Mouse (Mus musculus) skeletal muscle tissue, adult 2 months (tissue): ENCODE results near the gene Ankrd28.
"Not testable (repeated sequence)": the region's sequence is repeated elsewhere in the genome, so short reads cannot be mapped to it uniquely, and the experiment has no call there.

Source experiments
- DNase-seq: peaks from one replicate; pipeline ENCODE4 v3.0.0-alpha.2; 2012; ENCODE audit warnings: low read depth, low spot score

The Ankrd28 gene

DNA sequence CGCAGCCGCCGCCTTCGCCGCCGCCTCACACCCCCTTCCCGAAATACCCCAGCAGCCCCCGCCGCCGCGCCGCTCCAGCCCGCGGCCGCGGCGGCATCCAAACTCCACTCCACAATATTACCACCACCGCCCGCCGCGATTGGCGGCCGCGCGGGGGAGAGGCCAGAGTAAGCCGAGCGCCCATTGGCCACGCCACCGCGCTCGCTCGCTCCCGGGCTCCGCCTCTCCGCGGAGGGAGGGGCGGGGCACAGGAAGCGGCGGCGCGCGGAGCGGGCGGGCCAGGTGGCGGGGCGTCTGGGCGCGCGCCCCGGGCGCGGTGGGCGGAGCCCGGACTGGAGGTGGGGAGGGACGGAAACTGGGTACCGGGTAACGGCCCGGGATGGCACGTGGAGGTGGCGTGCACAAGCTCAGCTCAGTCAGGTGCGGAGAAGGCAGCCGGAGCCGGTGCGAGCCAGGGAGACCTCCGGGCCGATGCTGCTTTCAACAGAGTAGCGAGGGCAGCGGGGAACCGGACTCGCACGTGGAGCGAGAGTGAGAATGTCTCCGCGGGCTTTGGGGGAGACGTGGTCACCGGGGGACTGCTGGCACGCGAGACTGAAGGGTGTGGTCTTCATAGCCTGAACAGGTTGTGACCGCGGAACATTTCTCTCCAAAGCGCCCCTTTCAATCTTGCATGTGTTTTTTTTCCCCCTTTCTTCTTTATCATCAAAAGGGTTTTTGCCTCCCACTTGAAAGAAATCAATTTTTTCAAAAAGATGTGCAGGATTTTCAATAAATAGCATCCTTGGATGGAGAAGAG is at the start of gene Ankrd28:
Gene Ankrd28, minus strand, starts transcription at position 81 of the 799 bp plus-strand sequence.
- peak; percentile 89 for DNase-seq

DNA sequence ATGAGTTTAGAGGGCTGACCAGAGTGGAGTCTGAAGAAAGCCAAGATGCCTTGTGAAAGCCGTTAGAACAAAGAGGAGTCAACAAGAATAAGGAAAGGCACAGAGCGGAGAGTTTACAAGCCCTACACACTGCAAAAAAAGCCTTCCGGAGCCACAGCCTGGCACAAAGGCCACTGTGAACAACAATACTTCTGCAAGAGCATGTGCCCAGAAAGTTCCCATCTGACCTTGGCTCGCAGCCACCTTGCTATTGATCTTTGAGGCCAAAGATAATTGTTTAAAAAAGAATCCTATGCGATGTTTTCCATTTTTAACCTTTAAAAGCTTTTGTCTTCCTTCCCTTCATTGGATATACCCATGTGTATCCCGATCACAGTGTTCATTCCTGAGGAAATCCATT is 49.0 kb upstream of the Ankrd28 start:
- DNase-seq: no peak

GRCm38 (mm10) chr14:31872130-31872529 is 41.7 kb upstream of the Ankrd28 start:
- DNase-seq: peak; percentile 93

DNA sequence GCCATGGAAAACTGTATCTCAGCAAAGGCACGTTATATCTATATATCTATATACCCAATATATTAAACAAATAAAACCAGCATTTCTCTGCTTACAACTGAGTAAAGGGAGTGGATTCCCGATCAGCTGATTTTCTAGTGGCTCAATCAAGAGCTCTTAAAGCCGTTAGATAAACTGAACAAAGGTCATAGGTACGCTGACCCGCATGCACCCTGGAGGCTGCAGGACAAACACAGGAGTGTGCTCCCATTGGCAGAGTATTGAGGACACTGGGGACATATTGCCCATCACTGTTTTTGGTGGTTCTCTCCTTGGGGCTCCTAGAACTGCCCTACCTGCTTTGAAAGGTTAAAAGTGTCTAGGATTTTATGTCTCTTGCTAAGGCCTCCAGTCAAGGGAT is 40.0 kb upstream of the Ankrd28 start:
- no peak for DNase-seq

DNA sequence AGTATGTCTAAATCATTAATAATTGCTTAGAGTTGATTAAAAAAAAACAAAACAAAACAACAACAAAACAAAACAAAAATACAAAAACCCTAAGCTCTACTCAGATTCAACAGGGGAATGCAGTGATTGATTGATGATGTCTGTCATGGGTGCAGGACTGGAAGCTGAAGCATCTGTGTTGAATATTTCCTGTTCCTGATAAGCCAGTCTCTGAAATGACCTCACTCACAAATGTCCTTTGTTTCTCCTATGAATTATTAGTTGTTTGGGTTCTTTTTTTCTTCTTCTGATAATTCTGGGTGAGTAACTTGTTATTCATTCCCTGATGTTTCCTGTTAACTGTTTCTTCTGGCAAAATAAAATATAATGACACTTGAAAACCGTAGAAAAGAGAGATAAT is 38.1 kb upstream of the Ankrd28 start:
- no peak for DNase-seq

DNA sequence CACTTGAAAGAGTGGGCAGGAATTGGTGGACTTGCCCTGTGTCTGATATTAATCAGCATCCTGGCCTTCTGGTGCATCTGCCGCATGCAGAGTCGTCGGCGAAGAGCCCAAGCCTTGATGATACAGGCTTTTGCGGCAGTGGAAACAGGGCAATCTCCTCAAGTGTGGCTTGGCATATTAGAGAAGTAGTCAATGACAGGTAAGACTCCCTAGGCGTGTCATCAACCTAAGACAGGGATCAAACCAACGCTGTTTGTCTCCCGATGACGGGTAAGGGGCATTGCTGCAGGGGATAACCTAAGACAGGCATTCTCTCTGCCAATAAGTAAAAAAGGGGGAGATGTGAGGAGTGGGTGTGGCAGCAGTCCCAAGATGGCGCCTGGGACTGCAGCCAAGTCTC is 35.9 kb upstream of the Ankrd28 start:
- DNase-seq: not testable (repeated sequence)

GRCm38 (mm10) chr14:31858679-31859078 is 28.2 kb upstream of the Ankrd28 start:
- no peak for DNase-seq

DNA sequence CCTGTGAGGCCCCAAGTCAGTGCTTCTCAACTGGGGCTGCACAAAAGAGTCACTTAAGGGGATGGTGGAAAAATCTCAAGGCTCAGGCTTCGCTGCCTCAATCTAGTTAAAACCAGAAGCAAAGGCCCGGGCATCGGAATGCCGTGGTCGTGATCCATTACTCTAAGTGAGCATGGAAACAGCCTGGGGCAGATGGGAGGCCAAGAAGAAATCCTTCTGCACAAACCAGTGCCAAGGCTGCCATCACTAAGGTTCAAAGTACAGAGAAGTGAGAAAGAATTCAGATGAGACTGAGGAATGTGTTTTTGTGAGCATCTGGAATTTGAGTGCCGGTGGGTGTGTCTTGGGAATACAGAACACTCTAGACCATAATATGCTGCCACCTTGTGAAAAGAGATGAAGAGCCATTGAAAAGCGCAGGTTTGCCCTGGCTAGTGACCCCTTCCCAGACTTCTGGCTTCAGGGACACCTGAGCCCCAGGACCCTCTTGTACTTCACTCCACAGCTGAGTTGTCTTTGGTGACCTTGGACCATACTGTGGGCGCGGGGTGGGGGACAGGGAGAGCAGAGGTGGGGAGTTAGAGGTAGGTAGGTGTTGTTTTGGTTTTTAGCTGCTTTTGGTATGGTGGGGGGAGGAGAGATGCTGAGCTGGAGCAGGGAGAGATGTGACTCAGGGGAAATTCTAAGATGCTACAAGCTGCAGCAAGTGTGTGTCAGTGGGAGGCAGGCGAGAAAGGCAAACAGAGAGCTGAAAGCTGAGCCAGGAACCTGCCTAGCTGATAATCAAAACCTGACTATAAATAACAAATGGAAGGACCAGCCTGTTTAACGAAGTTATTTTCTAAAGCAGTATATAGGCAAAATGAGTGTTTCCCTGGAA is 26.9 kb upstream of the Ankrd28 start:
- no peak for DNase-seq

- no peak for DNase-seq
Observed at GRCm38 (mm10) chr14:31856007-31856406, 25.6 kb upstream of the Ankrd28 start.

GRCm38 (mm10) chr14:31854667-31855066 is 24.2 kb upstream of the Ankrd28 start:
- DNase-seq: peak; percentile 57

GRCm38 (mm10) chr14:31843571-31843970 is 13.1 kb upstream of the Ankrd28 start:
- no peak for DNase-seq

DNA sequence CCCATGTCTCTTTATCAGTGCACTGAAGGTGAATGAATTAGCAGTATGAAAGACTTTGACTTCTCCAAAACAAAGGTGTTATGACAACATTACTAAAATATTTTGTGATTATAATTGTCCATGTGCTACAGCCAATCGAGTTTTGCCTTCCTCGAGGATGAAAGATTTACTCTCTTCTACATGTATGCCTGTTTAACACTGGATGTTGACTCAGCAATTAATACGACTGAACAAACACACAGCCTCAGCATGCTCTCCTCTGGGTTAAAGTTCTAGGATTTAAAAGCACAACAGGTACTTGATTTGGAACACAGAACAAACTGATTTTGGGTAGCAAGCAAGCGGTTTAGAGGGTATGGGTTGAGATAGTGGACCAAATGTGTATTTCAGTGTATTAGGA is 1.6 kb upstream of the Ankrd28 start:
- DNase-seq: no peak

GRCm38 (mm10) chr14:31831370-31831712 is 890 bp upstream of the Ankrd28 start:
- no peak for DNase-seq

GRCm38 (mm10) chr14:31829761-31830562 is 489 bp downstream of the Ankrd28 start:
- DNase-seq: peak; percentile 20

DNA sequence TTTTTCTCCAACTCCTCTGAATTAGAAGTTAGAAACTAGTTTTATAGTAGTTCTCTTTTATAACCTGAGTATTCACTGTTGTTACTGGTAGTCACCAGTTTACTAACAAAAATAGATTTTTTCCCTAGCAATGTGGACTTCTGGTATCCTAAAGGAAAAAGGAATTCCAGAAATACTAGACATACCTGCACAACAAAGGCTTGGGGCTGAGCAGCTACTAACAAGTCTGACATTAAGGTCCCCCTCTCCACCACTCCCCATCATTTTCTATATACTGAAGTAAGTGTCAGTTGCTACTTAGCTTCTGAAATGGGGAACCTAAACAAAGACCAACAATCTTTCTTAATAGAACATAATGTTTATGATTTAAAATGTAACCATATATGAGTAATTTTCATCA is 3.2 kb downstream of the Ankrd28 start:
- DNase-seq: no peak

DNA sequence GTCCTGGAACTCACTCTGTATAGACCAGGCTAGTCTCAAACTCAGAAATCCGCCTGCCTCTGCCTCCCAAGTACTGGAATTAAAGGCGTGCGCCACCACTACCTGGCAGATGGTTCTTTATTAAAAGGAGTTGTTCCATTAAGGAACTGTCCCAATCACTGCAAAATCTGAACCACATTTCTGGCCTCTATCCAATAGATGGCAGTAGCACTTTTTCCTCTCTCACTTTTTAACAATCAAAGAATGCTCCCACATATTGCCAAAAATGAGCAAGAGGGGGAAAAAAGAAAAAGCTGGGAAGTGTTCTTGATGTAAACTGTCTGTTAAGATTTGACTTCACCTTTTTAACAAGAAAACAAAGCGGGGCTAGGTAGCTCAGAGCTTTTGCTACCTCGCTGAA is 20.5 kb downstream of the Ankrd28 start:
- no peak for DNase-seq

GRCm38 (mm10) chr14:31803791-31804190 is 26.7 kb downstream of the Ankrd28 start:
- DNase-seq: no peak

DNA sequence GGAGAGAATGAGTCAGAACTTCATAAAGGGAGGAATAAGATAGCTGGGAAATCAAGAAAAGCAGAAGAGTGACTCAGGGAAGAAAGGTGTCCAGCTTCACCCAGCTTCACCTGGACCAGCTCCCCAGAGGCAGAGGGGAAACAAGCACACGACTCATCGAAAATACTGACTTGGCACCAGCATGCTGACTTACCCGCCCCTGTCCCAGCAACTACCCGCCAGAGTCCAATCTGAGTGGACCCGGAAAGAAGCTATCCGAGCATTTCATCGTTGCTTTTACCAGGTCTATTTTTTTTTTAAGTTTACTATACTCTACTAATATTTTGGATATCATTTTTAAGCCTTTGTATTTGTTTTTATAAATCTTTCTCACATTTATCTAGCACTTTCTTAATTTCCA is 29.5 kb downstream of the Ankrd28 start:
- DNase-seq: no peak

GRCm38 (mm10) chr14:31800446-31800845 is 30.0 kb downstream of the Ankrd28 start:
- DNase-seq: no peak

- no peak for DNase-seq
Observed at GRCm38 (mm10) chr14:31798937-31799336, 31.5 kb downstream of the Ankrd28 start.

- no peak for DNase-seq
Observed at GRCm38 (mm10) chr14:31795535-31795934, 34.9 kb downstream of the Ankrd28 start.

DNA sequence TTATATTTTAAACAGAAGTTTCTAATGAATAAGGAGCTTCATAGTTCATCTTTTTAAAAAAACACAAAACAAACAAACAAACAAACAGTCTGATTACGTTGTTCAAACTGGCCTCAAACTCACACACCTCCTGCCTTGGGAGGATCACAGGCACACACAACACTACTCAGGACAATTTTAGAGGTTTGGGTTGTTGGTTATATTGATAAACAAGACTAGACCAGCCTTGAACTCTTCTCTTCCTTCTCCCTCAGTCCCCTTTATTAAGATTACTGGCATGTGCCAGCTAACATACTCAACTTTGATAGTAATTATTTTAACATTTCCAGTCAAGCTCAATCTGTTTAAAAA is 35.7 kb downstream of the Ankrd28 start:
- no peak for DNase-seq
